Mouse (Mus musculus) cortical plate, adult 2 months (tissue): Measurements from ENCODE around the gene Psmg3.

ENCODE experiments used
- CTCF ChIP-seq: fragments of 200-500 bp; IDR thresholded peaks from 2 replicates; pipeline ENCODE4 v1.5.1; 2011; ENCODE audit warnings: mild to moderate bottlenecking, control low read depth, low read length; ENCODE audit not compliant: insufficient read depth; ENCODE audit errors: extremely low read depth
- POLR2A ChIP-seq: fragments of 200-500 bp; IDR thresholded peaks from 2 replicates; pipeline ENCODE4 v1.6.1; 2011; ENCODE audit warnings: mild to moderate bottlenecking, low read length, control low read depth; ENCODE audit not compliant: insufficient read depth; ENCODE audit errors: extremely low read depth

DNA sequence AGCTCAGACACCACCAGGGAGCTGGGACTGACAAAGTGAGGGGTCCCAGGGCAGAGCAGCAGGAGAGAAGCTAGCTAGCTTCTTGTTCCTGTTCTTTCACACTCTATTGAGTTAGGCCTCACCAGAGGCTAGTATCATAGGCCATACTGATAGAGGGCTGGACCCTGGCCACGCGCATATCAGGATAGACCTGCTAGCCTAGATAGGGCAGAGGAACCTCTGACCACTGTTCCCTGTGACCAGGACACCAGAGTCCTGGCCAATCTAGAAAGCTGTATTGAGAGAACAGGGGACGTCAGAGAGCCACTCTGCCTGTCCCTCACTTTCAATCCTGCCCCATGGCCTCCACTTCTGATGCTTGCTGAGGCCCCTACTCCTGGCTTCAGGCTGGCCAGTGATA is 8.6 kb downstream of the Psmg3 start:
- TF ChIP-seq CTCF (no peak), POLR2A (no peak)
